Mouse (Mus musculus) heart, embryonic 10.5 days (tissue): ENCODE measurements around the gene 1700013G24Rik. TPM values are rescaled to one million over a fixed set of nuclear protein-coding genes. Genes with fewer than 3 reads are reported as not detected.

ENCODE experiments used
- DNase-seq: peaks from one replicate; pipeline ENCODE4 v3.0.0-alpha.2; 2017; ENCODE audit warnings: low spot score
- H3K27ac ChIP-seq: fragments of 300-500 bp; sonication (generic); 2 replicates; pipeline ENCODE4 v1.5.1; 2016; ENCODE audit warnings: mild to moderate bottlenecking
- H3K27me3 ChIP-seq: fragments of 300-500 bp; sonication (generic); 2 replicates; pipeline ENCODE4 v1.6.1; 2016; ENCODE audit warnings: mild to moderate bottlenecking; ENCODE audit not compliant: poor library complexity, insufficient read depth, severe bottlenecking
- H3K36me3 ChIP-seq: fragments of 300-500 bp; sonication (generic); 2 replicates; pipeline ENCODE4 v1.6.1; 2016; ENCODE audit warnings: mild to moderate bottlenecking, moderate library complexity
- H3K4me1 ChIP-seq: fragments of 300-500 bp; sonication (generic); 2 replicates; pipeline ENCODE4 v1.6.1; 2016; ENCODE audit warnings: mild to moderate bottlenecking
- H3K4me3 ChIP-seq: fragments of 300-500 bp; sonication (generic); 2 replicates; pipeline ENCODE4 v1.5.1; 2016; ENCODE audit warnings: mild to moderate bottlenecking, moderate library complexity
- H3K9me3 ChIP-seq: fragments of 300-500 bp; sonication (generic); 2 replicates; pipeline ENCODE4 v1.6.1; 2016; ENCODE audit warnings: mild to moderate bottlenecking, moderate library complexity
- WGBS: fragments of 180-500 bp; shearing (Covaris S2); methylation state at CpG from one replicate; pipeline ENCODE4 v1.1.7; 2016; 5-methylcytosine and 5-hydroxymethylcytosine counted together
- polyA plus RNA-seq: library from polyadenylated mRNA; unstranded; fragments of >200 nt; fragmentation: Nextera tagmentation; extraction: Ambion mirVana; gene quantifications from 2 replicates; pipeline ENCODE4 v1.2.1, GENCODE M21; 2016

1700013G24Rik gene
- polyA plus RNA-seq, 1 experiment from 2014 or later = not detected

- H3K27me3 ChIP-seq = no peaks in the 10 kb centered on the region
- 87% methylated on average over 4 of the region's 4 CpGs for WGBS
- DNase-seq = no peak
Measured at GRCm38 (mm10) chr4:137445881-137446280, 7.2 kb upstream of the 1700013G24Rik start.

GRCm38 (mm10) chr4:137447363-137448196 lies 5.5 kb upstream of the 1700013G24Rik start:
- peak overlapping the region; percentile 59; the same call in 1 of the 2 replicates for H3K27ac ChIP-seq
- H3K36me3 ChIP-seq = no peaks in the 10 kb centered on the region
- DNase-seq = no peak
- H3K4me1 ChIP-seq = peaks cover 31% of the 10 kb centered on the region
- no peak overlapping the region for H3K4me3 ChIP-seq
- WGBS = 58% methylated on average over 7 of the region's 7 CpGs
- no peaks in the 10 kb centered on the region for H3K27me3 ChIP-seq
- H3K9me3 ChIP-seq = no peaks in the 10 kb centered on the region

More at GRCm38 (mm10) chr4:137445881-137446280, 7.2 kb upstream of the 1700013G24Rik start:
- Histone ChIP-seq H3K27ac (no peak overlapping the region), H3K9me3 (no peaks in the 10 kb centered on the region), H3K4me3 (no peak overlapping the region), H3K36me3 (no peaks in the 10 kb centered on the region), H3K4me1 (peaks cover 31% of the 10 kb centered on the region)

- H3K9me3 ChIP-seq = no peaks in the 10 kb centered on the region
- H3K36me3 ChIP-seq = no peaks in the 10 kb centered on the region
- H3K4me1 ChIP-seq = peaks cover 36% of the 10 kb centered on the region
- 50% methylated on average over 6 of the region's 6 CpGs for WGBS
- no peaks in the 10 kb centered on the region for H3K27me3 ChIP-seq
- no peak overlapping the region for H3K4me3 ChIP-seq
- DNase-seq = no peak
- H3K27ac ChIP-seq = peak overlapping the region; percentile 59
Measured at GRCm38 (mm10) chr4:137448197-137448596, 4.9 kb upstream of the 1700013G24Rik start.

- H3K4me3 ChIP-seq = no peak overlapping the region
- no peaks in the 10 kb centered on the region for H3K9me3 ChIP-seq
- H3K27ac ChIP-seq = peak overlapping the region; percentile 59
- H3K4me1 ChIP-seq = peaks cover 41% of the 10 kb centered on the region
- H3K36me3 ChIP-seq = no peaks in the 10 kb centered on the region
- 33% methylated on average over 2 of the region's 2 CpGs for WGBS
- no peak for DNase-seq
- H3K27me3 ChIP-seq = no peaks in the 10 kb centered on the region
Measured at GRCm38 (mm10) chr4:137448641-137449040, 4.4 kb upstream of the 1700013G24Rik start.

- Histone ChIP-seq H3K9me3 (no peaks in the 10 kb centered on the region), H3K4me1 (peaks cover 42% of the 10 kb centered on the region), H3K36me3 (no peaks in the 10 kb centered on the region), H3K4me3 (no peak overlapping the region), H3K27ac (peak overlapping the region; percentile 22), H3K27me3 (no peaks in the 10 kb centered on the region)
- WGBS = 53% methylated on average over 2 of the region's 2 CpGs
- DNase-seq = no peak
Measured at GRCm38 (mm10) chr4:137449132-137449531, 4.0 kb upstream of the 1700013G24Rik start.

- Histone ChIP-seq H3K4me1 (peaks cover 48% of the 10 kb centered on the region), H3K27me3 (no peaks in the 10 kb centered on the region), H3K4me3 (no peak overlapping the region), H3K27ac (peak overlapping the region; percentile 49; the same call in 1 of the 2 replicates), H3K9me3 (no peaks in the 10 kb centered on the region), H3K36me3 (no peaks in the 10 kb centered on the region)
- 69% methylated on average over 10 of the region's 10 CpGs for WGBS
- DNase-seq = no peak
Measured at GRCm38 (mm10) chr4:137449715-137450114, 3.4 kb upstream of the 1700013G24Rik start.

- Histone ChIP-seq H3K9me3 (no peaks in the 10 kb centered on the region), H3K36me3 (no peaks in the 10 kb centered on the region), H3K4me1 (peaks cover 65% of the 10 kb centered on the region), H3K27me3 (no peaks in the 10 kb centered on the region), H3K27ac (no peak overlapping the region), H3K4me3 (no peak overlapping the region)
- DNase-seq = no peak
- 88% methylated on average over 5 of the region's 6 CpGs for WGBS
Measured at GRCm38 (mm10) chr4:137452190-137452589, 894 bp upstream of the 1700013G24Rik start.

GRCm38 (mm10) chr4:137454582-137454981 lies 1.5 kb downstream of the 1700013G24Rik start:
- H3K4me3 ChIP-seq = no peak overlapping the region
- peak overlapping the region; percentile 42 for H3K27ac ChIP-seq
- peaks cover 53% of the 10 kb centered on the region for H3K4me1 ChIP-seq
- H3K36me3 ChIP-seq = no peaks in the 10 kb centered on the region
- DNase-seq = no peak
- no peaks in the 10 kb centered on the region for H3K9me3 ChIP-seq
- WGBS = 79% methylated on average over 14 of the region's 14 CpGs
- H3K27me3 ChIP-seq = no peaks in the 10 kb centered on the region

GRCm38 (mm10) chr4:137456581-137456980 lies 3.5 kb downstream of the 1700013G24Rik start:
- WGBS = 86% methylated on average over 12 of the region's 12 CpGs
- peaks cover 59% of the 10 kb centered on the region for H3K4me1 ChIP-seq
- H3K27ac ChIP-seq = 0 out of 2 replicates have a peak overlapping the region, but pooled peaks have one; percentile 26
- no peak overlapping the region for H3K4me3 ChIP-seq
- H3K36me3 ChIP-seq = no peaks in the 10 kb centered on the region
- H3K27me3 ChIP-seq = no peaks in the 10 kb centered on the region
- no peaks in the 10 kb centered on the region for H3K9me3 ChIP-seq
- no peak for DNase-seq

GRCm38 (mm10) chr4:137457292-137457691 lies 4.2 kb downstream of the 1700013G24Rik start:
- DNase-seq = no peak
- Histone ChIP-seq H3K36me3 (no peaks in the 10 kb centered on the region), H3K27me3 (no peaks in the 10 kb centered on the region), H3K4me1 (peaks cover 66% of the 10 kb centered on the region), H3K27ac (no peak overlapping the region), H3K4me3 (no peak overlapping the region), H3K9me3 (no peaks in the 10 kb centered on the region)
- 19% methylated on average over 4 of the region's 4 CpGs for WGBS

GRCm38 (mm10) chr4:137458310-137458709 lies 5.2 kb downstream of the 1700013G24Rik start:
- H3K36me3 ChIP-seq = no peaks in the 10 kb centered on the region
- no peaks in the 10 kb centered on the region for H3K27me3 ChIP-seq
- peak overlapping the region; percentile 32; the same call in 1 of the 2 replicates for H3K27ac ChIP-seq
- 81% methylated on average over 9 of the region's 9 CpGs for WGBS
- no peak overlapping the region for H3K4me3 ChIP-seq
- H3K9me3 ChIP-seq = no peaks in the 10 kb centered on the region
- H3K4me1 ChIP-seq = peaks cover 61% of the 10 kb centered on the region
- DNase-seq = no peak

- H3K27ac ChIP-seq = peak overlapping the region; percentile 32; the same call in 1 of the 2 replicates
- WGBS = 40% methylated on average over 5 of the region's 5 CpGs
- H3K27me3 ChIP-seq = no peaks in the 10 kb centered on the region
- H3K36me3 ChIP-seq = no peaks in the 10 kb centered on the region
- H3K9me3 ChIP-seq = no peaks in the 10 kb centered on the region
- peaks cover 56% of the 10 kb centered on the region for H3K4me1 ChIP-seq
- no peak for DNase-seq
- no peak overlapping the region for H3K4me3 ChIP-seq
Measured at GRCm38 (mm10) chr4:137458861-137459260, 5.8 kb downstream of the 1700013G24Rik start.

GRCm38 (mm10) chr4:137460676-137461075 lies 7.6 kb downstream of the 1700013G24Rik start:
- Histone ChIP-seq H3K27ac (peak overlapping the region; percentile 56), H3K4me1 (peaks cover 59% of the 10 kb centered on the region)
- WGBS = 64% methylated on average over 14 of the region's 14 CpGs

More at GRCm38 (mm10) chr4:137460676-137461075, 7.6 kb downstream of the 1700013G24Rik start:
- Histone ChIP-seq H3K9me3 (no peaks in the 10 kb centered on the region), H3K27me3 (no peaks in the 10 kb centered on the region), H3K36me3 (no peaks in the 10 kb centered on the region), H3K4me3 (no peak overlapping the region)
- DNase-seq = no peak
